Mouse (Mus musculus): ENCODE measurements around the gene Ogfrl1. TPM values are rescaled to one million over a fixed set of nuclear protein-coding genes. Genes with fewer than 3 reads are reported as not detected.
A peak's percentile ranks its signal among the peaks of the same experiment; 100 is the strongest.
"Not testable (repeated sequence)": the region's sequence is repeated elsewhere in the genome, so short reads cannot be mapped to it uniquely, and the experiment has no call there.

Gene Ogfrl1
- polyA plus RNA-seq, 1 experiment from 2014 or later = 14.8 TPM

- 73% methylated on average over 2 of the region's 2 CpGs for WGBS (ENCODE audit: insufficient replicate concordance)
- H3K36me3 ChIP-seq (replicated peaks); H3K9me3 ChIP-seq (replicated peaks); H3K27me3 ChIP-seq; H3K9ac ChIP-seq; H3K27ac ChIP-seq (replicated peaks): not testable (repeated sequence)
- peak overlapping the region; percentile 34 for H3K4me3 ChIP-seq (replicated peaks)
- H3K4me1 ChIP-seq (replicated peaks) = peaks cover 41% of the 10 kb centered on the region
- ATAC-seq (ENCODE audit: insufficient read depth) = peak; percentile 68
- H3K4me2 ChIP-seq = peak overlapping the region; percentile 49
Observed at GRCm38 (mm10) chr1:23394356-23394755, 3.2 kb downstream of the Ogfrl1 start.

GRCm38 (mm10) chr1:23391744-23392143, 5.8 kb downstream of the Ogfrl1 start:
- no peak overlapping the region for H3K4me2 ChIP-seq
- WGBS (ENCODE audit: insufficient replicate concordance) = 22% methylated on average over 7 of the region's 7 CpGs

GRCm38 (mm10) chr1:23384326-23384725, 13.2 kb downstream of the Ogfrl1 start:
- H3K36me3 ChIP-seq (replicated peaks) = no peaks in the 10 kb centered on the region
- WGBS (ENCODE audit: insufficient replicate concordance) = 59% methylated on average over 6 of the region's 6 CpGs
- no peak for ATAC-seq (ENCODE audit: insufficient read depth)
- H3K27me3 ChIP-seq = no peaks in the 10 kb centered on the region
- H3K4me2 ChIP-seq = no peak overlapping the region
- H3K4me1 ChIP-seq (replicated peaks) = peaks cover 49% of the 10 kb centered on the region
- H3K27ac ChIP-seq (replicated peaks) = no peak overlapping the region
- H3K9me3 ChIP-seq (replicated peaks) = no peaks in the 10 kb centered on the region
- no peak overlapping the region for H3K9ac ChIP-seq
- no peak overlapping the region for H3K4me3 ChIP-seq (replicated peaks)

More at GRCm38 (mm10) chr1:23391744-23392143, 5.8 kb downstream of the Ogfrl1 start:
- Histone ChIP-seq H3K36me3 (replicated peaks) (no peaks in the 10 kb centered on the region), H3K4me3 (replicated peaks) (no peak overlapping the region), H3K9ac (no peak overlapping the region), H3K27ac (replicated peaks) (no peak overlapping the region), H3K9me3 (replicated peaks) (no peaks in the 10 kb centered on the region), H3K4me1 (replicated peaks) (peaks cover 35% of the 10 kb centered on the region), H3K27me3 (no peaks in the 10 kb centered on the region)
- no peak for ATAC-seq (ENCODE audit: insufficient read depth)

- Histone ChIP-seq H3K27me3 (no peaks in the 10 kb centered on the region), H3K4me3 (replicated peaks) (peak overlapping the region; percentile 89), H3K9me3 (replicated peaks) (no peaks in the 10 kb centered on the region), H3K9ac (peak overlapping the region; percentile 94), H3K27ac (replicated peaks) (peak overlapping the region; percentile 93), H3K4me2 (peak overlapping the region; percentile 99), H3K36me3 (replicated peaks) (peaks cover 6% of the 10 kb centered on the region), H3K4me1 (replicated peaks) (peaks cover 60% of the 10 kb centered on the region)
- peak; percentile 98 for ATAC-seq (ENCODE audit: insufficient read depth)
- WGBS (ENCODE audit: insufficient replicate concordance) = under 1% methylated on average over 85 of the region's 93 CpGs
Observed at GRCm38 (mm10) chr1:23382806-23383653, 14.5 kb downstream of the Ogfrl1 start.

GRCm38 (mm10) chr1:23382461-23382805, 15.1 kb downstream of the Ogfrl1 start:
- Histone ChIP-seq H3K4me1 (replicated peaks) (peaks cover 65% of the 10 kb centered on the region), H3K27me3 (no peaks in the 10 kb centered on the region), H3K9me3 (replicated peaks) (no peaks in the 10 kb centered on the region), H3K36me3 (replicated peaks) (peaks cover 10% of the 10 kb centered on the region), H3K27ac (replicated peaks) (peak overlapping the region; percentile 93), H3K4me2 (peak overlapping the region; percentile 99), H3K4me3 (replicated peaks) (peak overlapping the region; percentile 89), H3K9ac (peak overlapping the region; percentile 94)
- ATAC-seq (ENCODE audit: insufficient read depth) = no peak
- under 1% methylated on average over 14 of the region's 21 CpGs for WGBS (ENCODE audit: insufficient replicate concordance)

GRCm38 (mm10) chr1:23382037-23382436, 15.5 kb downstream of the Ogfrl1 start:
- H3K27ac ChIP-seq (replicated peaks) = peak overlapping the region; percentile 93
- H3K27me3 ChIP-seq = no peaks in the 10 kb centered on the region
- no peak for ATAC-seq (ENCODE audit: insufficient read depth)
- H3K4me1 ChIP-seq (replicated peaks) = peaks cover 65% of the 10 kb centered on the region
- H3K9me3 ChIP-seq (replicated peaks) = no peaks in the 10 kb centered on the region
- peak overlapping the region; percentile 89 for H3K4me3 ChIP-seq (replicated peaks)
- H3K9ac ChIP-seq = peak overlapping the region; percentile 94
- peak overlapping the region; percentile 99 for H3K4me2 ChIP-seq
- WGBS (ENCODE audit: insufficient replicate concordance) = 4% methylated on average over 9 of the region's 9 CpGs
- peaks cover 13% of the 10 kb centered on the region for H3K36me3 ChIP-seq (replicated peaks)

GRCm38 (mm10) chr1:23379911-23380740, 17.4 kb downstream of the Ogfrl1 start:
- 31% methylated on average over 17 of the region's 17 CpGs for WGBS (ENCODE audit: insufficient replicate concordance)
- Histone ChIP-seq H3K27ac (replicated peaks) (peak overlapping the region; percentile 62), H3K9me3 (replicated peaks) (no peaks in the 10 kb centered on the region), H3K4me3 (replicated peaks) (peak overlapping the region; percentile 89), H3K36me3 (replicated peaks) (peaks cover 28% of the 10 kb centered on the region), H3K4me1 (replicated peaks) (peaks cover 65% of the 10 kb centered on the region), H3K4me2 (peak overlapping the region; percentile 99), H3K9ac (peak overlapping the region; percentile 25), H3K27me3 (no peaks in the 10 kb centered on the region)
- ATAC-seq (ENCODE audit: insufficient read depth) = no peak

GRCm38 (mm10) chr1:23379321-23379720, 18.3 kb downstream of the Ogfrl1 start:
- peak overlapping the region; percentile 99 for H3K4me2 ChIP-seq
- H3K4me1 ChIP-seq (replicated peaks) = peaks cover 60% of the 10 kb centered on the region
- no peak for ATAC-seq (ENCODE audit: insufficient read depth)
- no peak overlapping the region for H3K9ac ChIP-seq
- no peaks in the 10 kb centered on the region for H3K27me3 ChIP-seq
- 68% methylated on average over 6 of the region's 6 CpGs for WGBS (ENCODE audit: insufficient replicate concordance)
- peak overlapping the region; percentile 89 for H3K4me3 ChIP-seq (replicated peaks)
- H3K27ac ChIP-seq (replicated peaks) = peak overlapping the region; percentile 62; the same call in 1 of the 2 replicates
- no peaks in the 10 kb centered on the region for H3K9me3 ChIP-seq (replicated peaks)
- peaks cover 32% of the 10 kb centered on the region for H3K36me3 ChIP-seq (replicated peaks)

GRCm38 (mm10) chr1:23377572-23377971, 20.0 kb downstream of the Ogfrl1 start:
- H3K27me3 ChIP-seq = no peaks in the 10 kb centered on the region
- H3K36me3 ChIP-seq (replicated peaks) = peaks cover 48% of the 10 kb centered on the region
- H3K4me2 ChIP-seq = no peak overlapping the region
- WGBS (ENCODE audit: insufficient replicate concordance) = 75% methylated on average over 13 of the region's 13 CpGs
- no peaks in the 10 kb centered on the region for H3K9me3 ChIP-seq (replicated peaks)
- peaks cover 57% of the 10 kb centered on the region for H3K4me1 ChIP-seq (replicated peaks)
- ATAC-seq (ENCODE audit: insufficient read depth) = no peak
- no peak overlapping the region for H3K4me3 ChIP-seq (replicated peaks)
- H3K9ac ChIP-seq = no peak overlapping the region
- no peak overlapping the region for H3K27ac ChIP-seq (replicated peaks)

GRCm38 (mm10) chr1:23374156-23374555, 23.4 kb downstream of the Ogfrl1 start:
- WGBS (ENCODE audit: insufficient replicate concordance) = 42% methylated on average over 4 of the region's 4 CpGs
- Histone ChIP-seq H3K9me3 (replicated peaks) (no peaks in the 10 kb centered on the region), H3K4me1 (replicated peaks) (peaks cover 23% of the 10 kb centered on the region), H3K4me3 (replicated peaks) (no peak overlapping the region), H3K36me3 (replicated peaks) (peaks cover 71% of the 10 kb centered on the region), H3K27me3 (no peaks in the 10 kb centered on the region), H3K9ac (no peak overlapping the region), H3K27ac (replicated peaks) (no peak overlapping the region; the same call in 1 of the 2 replicates), H3K4me2 (no peak overlapping the region)
- ATAC-seq (ENCODE audit: insufficient read depth) = peak; percentile 69

- 80% methylated on average over 2 of the region's 2 CpGs for WGBS (ENCODE audit: insufficient replicate concordance)
- ATAC-seq (ENCODE audit: insufficient read depth) = no peak
- no peak overlapping the region for H3K4me2 ChIP-seq
- no peak overlapping the region for H3K27ac ChIP-seq (replicated peaks)
- H3K27me3 ChIP-seq = no peaks in the 10 kb centered on the region
- H3K9ac ChIP-seq = no peak overlapping the region
- no peak overlapping the region for H3K4me3 ChIP-seq (replicated peaks)
- H3K9me3 ChIP-seq (replicated peaks) = no peaks in the 10 kb centered on the region
- peaks cover 6% of the 10 kb centered on the region; the same call in 1 of the 2 replicates for H3K4me1 ChIP-seq (replicated peaks)
- peaks cover 11% of the 10 kb centered on the region for H3K36me3 ChIP-seq (replicated peaks)
Observed at GRCm38 (mm10) chr1:23365614-23366013, 32.0 kb downstream of the Ogfrl1 start.
